Mouse (Mus musculus) left cerebral cortex, postnatal 36 days (tissue): ENCODE measurements around the gene Gm20479. TPM values are rescaled to one million over a fixed set of nuclear protein-coding genes. Genes with fewer than 3 reads are reported as not detected.

Experiments
- total RNA-seq, 2 experiments: library from RNA; stranded (reverse); gene quantifications; 2 replicates each; pipeline ENCODE4 v1.2.3; 2021

Gm20479 gene
- total RNA-seq, 2 experiments from 2014 or later: not detected

Other genes starting within 250 kb of the Gm20479 start
- not detected for gene Cyp2f2, start 237.5 kb downstream of the Gm20479 start, total RNA-seq
- not detected for gene Cyp2t4, start 203.7 kb downstream of the Gm20479 start, total RNA-seq
- gene Egln2, start 190.6 kb downstream of the Gm20479 start, total RNA-seq: 10 to 100 TPM; 95.1 to 98.7 TPM
- gene Rab4b, start 178.5 kb downstream of the Gm20479 start, total RNA-seq: 10 to 100 TPM; 91.5 to 96.5 TPM
- not detected for gene Gm21983, start 176.3 kb downstream of the Gm20479 start, total RNA-seq
- gene Mia, start 176.3 kb downstream of the Gm20479 start, total RNA-seq: 1 to 10 TPM; 1.2 to 1.9 TPM
- 10 to 100 TPM; 20.6 TPM for gene BC024978, start 161.6 kb downstream of the Gm20479 start, total RNA-seq
- gene Snrpa, start 161.1 kb downstream of the Gm20479 start, total RNA-seq: 10 to 100 TPM; 78.4 to 80.5 TPM
- gene Itpkc, start 128.8 kb downstream of the Gm20479 start, total RNA-seq: 1 to 10 TPM; 8.0 TPM
- gene Coq8b, start 124.4 kb downstream of the Gm20479 start, total RNA-seq: 10 to 100 TPM; 33.2 to 41.9 TPM
- gene Numbl, start 99.0 kb downstream of the Gm20479 start, total RNA-seq: 100 to 1,000 TPM; 107 to 127 TPM
- 10 to 100 TPM; 36.3 to 50.7 TPM for gene Ltbp4, start 19.7 kb downstream of the Gm20479 start, total RNA-seq
- 10 to 100 TPM; 12.4 to 35.7 TPM for gene Shkbp1, start 1.4 kb downstream of the Gm20479 start, total RNA-seq
- gene Sptbn4, start 90.3 kb upstream of the Gm20479 start, total RNA-seq: 100 to 1,000 TPM; 124 to 166 TPM
- gene Blvrb, start 90.6 kb upstream of the Gm20479 start, total RNA-seq: 10 to 100 TPM; 17.0 to 18.0 TPM
- gene Sertad3, start 116.3 kb upstream of the Gm20479 start, total RNA-seq: 1 to 10 TPM; 2.7 to 2.8 TPM
- gene Sertad1, start 129.5 kb upstream of the Gm20479 start, total RNA-seq: 10 to 100 TPM; 17.2 to 20.0 TPM
- gene Prx, start 141.9 kb upstream of the Gm20479 start, total RNA-seq: under 1 TPM; 0.25 to 0.48 TPM
- gene Hipk4, start 165.8 kb upstream of the Gm20479 start, total RNA-seq: under 1 TPM in 1 of 2 experiments, not detected in 1; 0.22 TPM
- gene Pld3, start 195.8 kb upstream of the Gm20479 start, total RNA-seq: 100 to 1,000 TPM; 818 to 936 TPM
- 10 to 100 TPM; 29.4 to 31.1 TPM for gene 2310022A10Rik, start 195.8 kb upstream of the Gm20479 start, total RNA-seq
- 100 to 1,000 TPM; 113 to 124 TPM for gene Akt2, start 234.1 kb upstream of the Gm20479 start, total RNA-seq